In genomic region chr16:34952798-34953197, GRCm38 (mm10) we compare ENCODE assay signal across 15 mouse cellular contexts.
DNase-seq lines count a peak whose midpoint lies in the region; ATAC-seq and TF ChIP-seq lines count a peak whose summit lies in the region.
"Had no signal": no experiment of that assay in that cellular context is flagged by ENCODE, and none has a peak within 500 bp of the region (broad histone marks: within the 10 kb centered on the region; RNA-seq: fewer than 3 reads in every experiment).

No protein-coding gene starts in this region.

- TF ChIP-seq EP300 in heart, postnatal 0 days (IDR thresholded peaks at IDR 0.05; ENCODE audit: low read depth): no peak

- ATAC-seq in heart, postnatal 0 days (ENCODE audit: insufficient read depth, low read depth): no peak; the same call in 1 of the 2 replicates
- no peak for ATAC-seq in lung, embryonic 15.5 days (ENCODE audit: borderline replicate concordance, extremely low read depth, low FRiP score, low TSS enrichment)
- peak; percentile 41; the same call in 1 of the 2 replicates for ATAC-seq in liver, embryonic 11.5 days (replicated peaks; ENCODE audit: low FRiP score)
- ATAC-seq in liver, embryonic 16.5 days (ENCODE audit: low read depth): peak; percentile 35; the same call in 1 of the 2 replicates
- ATAC-seq in forebrain, embryonic 11.5 days (replicated peaks; ENCODE audit: low FRiP score): no peak
- ATAC-seq: CD4-positive, CD25-positive, alpha-beta regulatory T cell, adult 4 months; intestine, embryonic 15.5 days; midbrain, embryonic 16.5 days had no signal

- WGBS in heart, postnatal 0 days: 49% methylated on average over 3 of the region's 3 CpGs
- 78% methylated on average over 3 of the region's 3 CpGs for WGBS in lung, embryonic 15.5 days
- WGBS in lung, adult 2 months: 53% methylated on average over 3 of the region's 3 CpGs
- WGBS in liver, embryonic 11.5 days: 49% methylated on average over 3 of the region's 3 CpGs
- WGBS in liver, embryonic 16.5 days (ENCODE audit: insufficient replicate concordance): 31% methylated on average over 3 of the region's 3 CpGs
- 78% methylated on average over 3 of the region's 3 CpGs for WGBS in forebrain, embryonic 11.5 days

- H3K4me1 ChIP-seq in heart, postnatal 0 days (ENCODE audit: control insufficient read depth, insufficient read depth): peaks cover 29% of the 10 kb centered on the region
- H3K4me1 ChIP-seq in lung, embryonic 15.5 days: peaks cover 22% of the 10 kb centered on the region
- peaks cover 5% of the 10 kb centered on the region for H3K4me1 ChIP-seq in lung, adult 2 months (ENCODE audit: control insufficient read depth, insufficient read depth, low read length)
- 0 out of 2 replicates have a peak, but pooled peaks cover 3% of the 10 kb centered on the region for H3K4me1 ChIP-seq in liver, embryonic 11.5 days (replicated peaks; ENCODE audit: control insufficient read depth, insufficient read depth, low read length)
- peaks cover 3% of the 10 kb centered on the region for H3K4me1 ChIP-seq in liver, embryonic 16.5 days (ENCODE audit: control insufficient read depth, low read depth, low read length)
- no peaks in the 10 kb centered on the region for H3K4me1 ChIP-seq in forebrain, embryonic 11.5 days (replicated peaks; ENCODE audit: control insufficient read depth, insufficient read depth, low read length)

- no peak overlapping the region for H3K4me3 ChIP-seq in heart, postnatal 0 days (ENCODE audit: low read depth, low read length)
- H3K4me3 ChIP-seq in lung, embryonic 15.5 days: no peak overlapping the region
- no peak overlapping the region for H3K4me3 ChIP-seq in lung, adult 2 months (replicated peaks; ENCODE audit: extremely low read depth, low read depth, low read length)
- no peak overlapping the region for H3K4me3 ChIP-seq in liver, embryonic 11.5 days (ENCODE audit: low read depth, low read length)
- H3K4me3 ChIP-seq in liver, embryonic 16.5 days (ENCODE audit: low read depth, low read length): no peak overlapping the region
- H3K4me3 ChIP-seq in forebrain, embryonic 11.5 days (ENCODE audit: low read depth, low read length): no peak overlapping the region
- H3K4me3 ChIP-seq: intestine, embryonic 15.5 days had no signal

- DNase-seq in heart, postnatal 0 days (ENCODE audit: low spot score): no peak
- no peak for DNase-seq in heart, adult 9 months (ENCODE audit: low spot score in 2 of 2)
- DNase-seq in lung, adult 2 months: no peak
- no peak for DNase-seq in liver, embryonic 11.5 days (ENCODE audit: low spot score)
- DNase-seq in forebrain, embryonic 11.5 days (ENCODE audit: low spot score): no peak
- DNase-seq: cerebellum, adult 9-10 months; gastrocnemius, postnatal 10 days; thymus, adult 2 months had no signal

- H3K27ac ChIP-seq in heart, postnatal 0 days (ENCODE audit: low read depth): peak overlapping the region; percentile 79
- H3K27ac ChIP-seq in lung, embryonic 15.5 days: peak overlapping the region; percentile 25
- no peak overlapping the region for H3K27ac ChIP-seq in liver, embryonic 11.5 days (ENCODE audit: low read depth, low read length)
- no peak overlapping the region for H3K27ac ChIP-seq in liver, embryonic 16.5 days (ENCODE audit: low read length)
- no peak overlapping the region for H3K27ac ChIP-seq in forebrain, embryonic 11.5 days (ENCODE audit: low read depth, low read length)
- H3K27ac ChIP-seq: hindbrain, embryonic 14.5 days; intestine, embryonic 15.5 days had no signal

- H3K4me2 ChIP-seq in heart, postnatal 0 days (ENCODE audit: low read depth, low read length): no peak overlapping the region
- H3K4me2 ChIP-seq in lung, embryonic 15.5 days: no peak overlapping the region
- H3K4me2 ChIP-seq in liver, embryonic 11.5 days: no peak overlapping the region
- no peak overlapping the region for H3K4me2 ChIP-seq in liver, embryonic 16.5 days (ENCODE audit: low read depth, low read length)
- H3K4me2 ChIP-seq in forebrain, embryonic 11.5 days (ENCODE audit: low read depth, low read length, severe bottlenecking): no peak overlapping the region
- H3K4me2 ChIP-seq: hindbrain, embryonic 14.5 days; intestine, embryonic 15.5 days had no signal

- no peaks in the 10 kb centered on the region for H3K36me3 ChIP-seq in heart, postnatal 0 days (replicated peaks; ENCODE audit: control insufficient read depth, insufficient read depth, low read length)
- H3K36me3 ChIP-seq in lung, embryonic 15.5 days: peaks cover 41% of the 10 kb centered on the region
- peaks cover 6% of the 10 kb centered on the region; the same call in 1 of the 2 replicates for H3K36me3 ChIP-seq in liver, embryonic 11.5 days (ENCODE audit: control insufficient read depth, insufficient read depth, low read length)
- no peaks in the 10 kb centered on the region for H3K36me3 ChIP-seq in liver, embryonic 16.5 days (ENCODE audit: control insufficient read depth, insufficient read depth)
- no peaks in the 10 kb centered on the region for H3K36me3 ChIP-seq in forebrain, embryonic 11.5 days (ENCODE audit: control insufficient read depth, insufficient read depth, low read length)
- H3K36me3 ChIP-seq: G1E had no signal

- H3K9ac ChIP-seq in heart, postnatal 0 days (replicated peaks; ENCODE audit: low read depth, low read length): 0 out of 2 replicates have a peak overlapping the region, but pooled peaks have one; percentile 30
- no peak overlapping the region for H3K9ac ChIP-seq in lung, embryonic 15.5 days
- H3K9ac ChIP-seq in liver, embryonic 11.5 days (ENCODE audit: low read depth, low read length): no peak overlapping the region
- H3K9ac ChIP-seq in liver, embryonic 16.5 days (ENCODE audit: low read depth, low read length): no peak overlapping the region
- H3K9ac ChIP-seq in forebrain, embryonic 11.5 days (ENCODE audit: low read length): no peak overlapping the region
- H3K9ac ChIP-seq: hindbrain, embryonic 14.5 days; intestine, embryonic 15.5 days had no signal

- TF ChIP-seq CTCF in heart, postnatal 0 days (IDR thresholded peaks at IDR 0.05; ENCODE audit: low read depth): no peak
- no peak for TF ChIP-seq CTCF in lung, adult 2 months (IDR thresholded peaks at IDR 0.05; ENCODE audit: insufficient read depth, low read length)

- H3K9me3 ChIP-seq in heart, postnatal 0 days (replicated peaks; ENCODE audit: control insufficient read depth, low read length): no peaks in the 10 kb centered on the region
- no peaks in the 10 kb centered on the region for H3K9me3 ChIP-seq in lung, embryonic 15.5 days
- peaks cover 3% of the 10 kb centered on the region; the same call in 1 of the 2 replicates for H3K9me3 ChIP-seq in liver, embryonic 11.5 days (ENCODE audit: control insufficient read depth, low read length)
- H3K9me3 ChIP-seq in liver, embryonic 16.5 days (replicated peaks; ENCODE audit: control insufficient read depth, low read length): no peaks in the 10 kb centered on the region
- no peaks in the 10 kb centered on the region for H3K9me3 ChIP-seq in forebrain, embryonic 11.5 days (ENCODE audit: control insufficient read depth, low read length)
- H3K9me3 ChIP-seq: G1E; intestine, embryonic 15.5 days had no signal

- TF ChIP-seq POLR2A in lung, adult 2 months (IDR thresholded peaks at IDR 0.05; ENCODE audit: borderline replicate concordance, extremely low read depth, low read depth, low read length): no peak

- H3K27me3 ChIP-seq in heart, postnatal 0 days (ENCODE audit: control insufficient read depth, insufficient read depth, low read length): no peaks in the 10 kb centered on the region
- no peaks in the 10 kb centered on the region for H3K27me3 ChIP-seq in lung, embryonic 15.5 days
- H3K27me3 ChIP-seq in liver, embryonic 11.5 days (replicated peaks; ENCODE audit: control insufficient read depth, insufficient read depth, low read length): no peaks in the 10 kb centered on the region
- no peaks in the 10 kb centered on the region for H3K27me3 ChIP-seq in liver, embryonic 16.5 days (ENCODE audit: control insufficient read depth, insufficient read depth, low read depth, low read length)
- no peaks in the 10 kb centered on the region for H3K27me3 ChIP-seq in forebrain, embryonic 11.5 days (ENCODE audit: control insufficient read depth, insufficient read depth, low read length)
- H3K27me3 ChIP-seq: intestine, embryonic 15.5 days had no signal

Comparison
In these comparisons a context has a peak if more than half of its experiments do, and no peak if none do; other contexts are left out.
1. ATAC-seq: peak in liver, embryonic 11.5 days (single experiment) and liver, embryonic 16.5 days (single experiment); none in heart, postnatal 0 days (single experiment), lung, embryonic 15.5 days (single experiment) and forebrain, embryonic 11.5 days (single experiment).
2. H3K27ac ChIP-seq: peak in heart, postnatal 0 days (single experiment) and lung, embryonic 15.5 days (single experiment); none in liver, embryonic 11.5 days (single experiment), liver, embryonic 16.5 days (single experiment) and forebrain, embryonic 11.5 days (single experiment).